Comparison of ENCODE assay signal across 9 mouse cellular contexts in genomic region chr12:103492767-103493166, GRCm38 (mm10). TPM values are rescaled to one million over a fixed set of nuclear protein-coding genes. Genes with fewer than 3 reads are reported as not detected.
DNase-seq lines count a peak whose midpoint lies in the region; ATAC-seq and TF ChIP-seq lines count a peak whose summit lies in the region.
"Had no signal": no experiment of that assay in that cellular context is flagged by ENCODE, and none has a peak within 500 bp of the region (broad histone marks: within the 10 kb centered on the region; RNA-seq: fewer than 3 reads in every experiment).

No protein-coding gene starts in this region.

- no peak overlapping the region for H3K9ac ChIP-seq in limb, embryonic 11.5 days (ENCODE audit: low read length)

- H3K4me2 ChIP-seq in limb, embryonic 11.5 days (ENCODE audit: low read depth, severe bottlenecking) = no peak overlapping the region

- ATAC-seq in limb, embryonic 11.5 days (ENCODE audit: insufficient number of reproducible peaks, low FRiP score, low TSS enrichment, low read depth) = no peak

- H3K9me3 ChIP-seq in limb, embryonic 11.5 days (ENCODE audit: control insufficient read depth, low read length) = no peaks in the 10 kb centered on the region

- no peaks in the 10 kb centered on the region for H3K27me3 ChIP-seq in cerebellum, adult 2 months (ENCODE audit: control insufficient read depth, insufficient read depth, low read length)
- H3K27me3 ChIP-seq in limb, embryonic 11.5 days (ENCODE audit: control insufficient read depth, insufficient read depth, low read length) = no peaks in the 10 kb centered on the region

- peak; percentile 87 for TF ChIP-seq CTCF in cerebellum, adult 2 months (IDR thresholded peaks at IDR 0.05; ENCODE audit: borderline replicate concordance, insufficient read depth, low read depth, low read length)

- DNase-seq in 3134 (ENCODE audit: extremely low read depth, insufficient read length, low spot score) (peak; percentile 21), MEL-GATA-1-ER (ENCODE audit: extremely low read depth, low read depth) (peak; percentile 66)
- DNase-seq in cerebellum, adult 2 months = peak; percentile 66 to 67
- peak; percentile 70 to 74 for DNase-seq in frontal cortex, postnatal 36 days (ENCODE audit: low spot score in 2 of 2)
- peak; percentile 79 for DNase-seq in kidney, adult 18-20 months
- DNase-seq in limb, embryonic 11.5 days (ENCODE audit: low spot score) = peak; percentile 82
- peak; percentile 61 to 76 for DNase-seq in natural killer cell, adult 2 months (ENCODE audit: low spot score in 2 of 2)
- peak; percentile 74 for DNase-seq in thymus, postnatal 14 days

- no peak for TF ChIP-seq POLR2A in cerebellum, adult 2 months (IDR thresholded peaks at IDR 0.05; ENCODE audit: borderline replicate concordance, insufficient read depth, low read length)

- 37% methylated on average over 5 of the region's 5 CpGs for WGBS in cerebellum, adult 2 months
- 33% methylated on average over 5 of the region's 5 CpGs for WGBS in limb, embryonic 11.5 days

- no peak overlapping the region for H3K4me3 ChIP-seq in cerebellum, adult 2 months (replicated peaks; ENCODE audit: insufficient read depth, low read depth, low read length)
- H3K4me3 ChIP-seq in limb, embryonic 11.5 days (ENCODE audit: low read depth, low read length) = no peak overlapping the region
- H3K4me3 ChIP-seq: erythroblast, embryonic 14.5 days had no signal

- H3K36me3 ChIP-seq in limb, embryonic 11.5 days (ENCODE audit: control insufficient read depth, insufficient read depth, low read length) = no peaks in the 10 kb centered on the region

- H3K27ac ChIP-seq in cerebellum, adult 2 months (ENCODE audit: insufficient read depth, low read length) = no peak overlapping the region
- H3K27ac ChIP-seq in limb, embryonic 11.5 days (replicated peaks; ENCODE audit: low read depth, low read length) = no peak overlapping the region

- H3K4me1 ChIP-seq in cerebellum, adult 2 months (ENCODE audit: control insufficient read depth, insufficient read depth, low read length) = no peaks in the 10 kb centered on the region
- no peaks in the 10 kb centered on the region for H3K4me1 ChIP-seq in limb, embryonic 11.5 days (ENCODE audit: control insufficient read depth, insufficient read depth, low read length)

RNA-seq across cellular contexts. Expression of gene Ifi27l2b, which starts 35.7 kb away (rescaled TPM):
- polyA plus RNA-seq in cerebellum, adult 2 months (2012; rRNA removed) = not detected in 2 replicates
- polyA plus RNA-seq in limb, embryonic 11.5 days (2014; fragmentation: Nextera tagmentation; extraction: Ambion mirVana) = not detected in 2 replicates
- polyA plus RNA-seq: erythroblast, embryonic 14.5 days had no signal

RNA-seq across cellular contexts. Expression of gene Ppp4r4, which starts 39.3 kb away (rescaled TPM):
- polyA plus RNA-seq in cerebellum, adult 2 months (2012; rRNA removed) = 21.9 and 22.3 TPM in 2 replicates
- 2.1 and 2.2 TPM in 2 replicates for polyA plus RNA-seq in limb, embryonic 11.5 days (2014; fragmentation: Nextera tagmentation; extraction: Ambion mirVana)
- polyA plus RNA-seq: erythroblast, embryonic 14.5 days had no signal

RNA-seq across cellular contexts. Expression of gene Ifi27l2a, which starts 49.3 kb away (rescaled TPM):
- polyA plus RNA-seq in cerebellum, adult 2 months (2012; rRNA removed) = 8.7 and 9.6 TPM in 2 replicates
- polyA plus RNA-seq in limb, embryonic 11.5 days (2014; fragmentation: Nextera tagmentation; extraction: Ambion mirVana) = 0.37 and 0.47 TPM in 2 replicates

RNA-seq across cellular contexts. Expression of gene Ifi27, which starts 58.8 kb away (rescaled TPM):
- polyA plus RNA-seq in cerebellum, adult 2 months (2012; rRNA removed) = 82.1 and 99.0 TPM in 2 replicates
- 0.70 and 1.2 TPM in 2 replicates for polyA plus RNA-seq in limb, embryonic 11.5 days (2014; fragmentation: Nextera tagmentation; extraction: Ambion mirVana)

Comparison
In these comparisons a context has a peak if more than half of its experiments do, and no peak if none do; other contexts are left out.
1. DNase-seq: peak in every context shown above with its lines; median percentile 82 in limb, embryonic 11.5 days; 79 in kidney, adult 18-20 months; 74 in thymus, postnatal 14 days; 72 in frontal cortex, postnatal 36 days; 68 in natural killer cell, adult 2 months; 66 in cerebellum, adult 2 months; 66 in MEL-GATA-1-ER; 21 in 3134.